Mouse (Mus musculus) olfactory bulb, adult 2 months (tissue): ENCODE results near the gene Ogfod2. TPM values are rescaled to one million over a fixed set of nuclear protein-coding genes. Genes with fewer than 3 reads are reported as not detected.

Experiments
- H3K27ac ChIP-seq: fragments of 200-500 bp; 2 replicates; pipeline ENCODE4 v1.5.1; 2012; ENCODE audit warnings: low read depth, low read length; ENCODE audit not compliant: insufficient read depth
- H3K4me1 ChIP-seq: fragments of 200-500 bp; 2 replicates; pipeline ENCODE4 v1.6.1; 2012; ENCODE audit warnings: low read length; ENCODE audit not compliant: control insufficient read depth, insufficient read depth
- H3K4me3 ChIP-seq: fragments of 200-500 bp; 2 replicates; pipeline ENCODE4 v1.5.1; 2012; ENCODE audit warnings: mild to moderate bottlenecking, low read depth, low read length, moderate library complexity; ENCODE audit not compliant: insufficient read depth
- CTCF ChIP-seq: fragments of 200-500 bp; IDR thresholded peaks from 2 replicates; pipeline ENCODE4 v1.5.1; 2012; ENCODE audit warnings: low read depth, mild to moderate bottlenecking, low read length, moderate library complexity; ENCODE audit not compliant: insufficient read depth
- POLR2A ChIP-seq: fragments of 200-500 bp; IDR thresholded peaks from 2 replicates; pipeline ENCODE4 v1.6.1; 2012; ENCODE audit warnings: mild to moderate bottlenecking, low read depth, low read length, moderate library complexity; ENCODE audit not compliant: insufficient read depth
- WGBS: fragments of 180-500 bp; shearing (Covaris S2); methylation state at CpG from one replicate; pipeline ENCODE4 v1.1.7; 2018; 5-methylcytosine and 5-hydroxymethylcytosine counted together
- polyA plus RNA-seq: library from polyadenylated mRNA; stranded (reverse); fragments of >200 nt; gene quantifications from 2 replicates; pipeline ENCODE4 v1.2.4, GENCODE M21; 2012; ENCODE audit warnings: low replicate concordance; ENCODE audit not compliant: missing spikeins, insufficient read depth, insufficient read length

The Ogfod2 gene
- polyA plus RNA-seq, 1 experiment: not detected

DNA sequence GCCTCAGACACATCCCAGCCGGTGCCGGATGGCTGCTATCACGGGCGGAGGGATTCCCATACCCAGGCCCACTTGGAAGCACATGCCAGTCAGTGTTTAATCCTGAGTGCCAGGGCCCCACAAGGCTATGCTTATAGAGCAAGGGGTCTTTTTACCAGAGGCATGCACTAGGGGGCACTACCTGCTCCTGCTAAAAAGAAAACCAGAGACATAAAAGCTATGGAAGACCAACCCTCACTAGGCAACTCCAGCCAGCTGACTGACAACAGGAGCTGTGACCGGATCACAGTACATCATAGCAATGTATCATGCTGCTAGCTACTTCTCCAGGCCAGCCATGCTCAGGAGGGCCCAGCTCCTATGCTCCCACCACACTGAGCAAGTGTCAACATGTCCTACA is 50.5 kb downstream of the Ogfod2 start:
- Histone ChIP-seq H3K4me3 (no peak overlapping the region), H3K4me1 (peaks cover 86% of the 10 kb centered on the region), H3K27ac (peak overlapping the region; percentile 11)
- 0 out of 2 replicates have a peak, but pooled peaks have one; percentile 10 for TF ChIP-seq CTCF
- no peak for TF ChIP-seq POLR2A
- WGBS: 45% methylated on average over 5 of the region's 5 CpGs

DNA sequence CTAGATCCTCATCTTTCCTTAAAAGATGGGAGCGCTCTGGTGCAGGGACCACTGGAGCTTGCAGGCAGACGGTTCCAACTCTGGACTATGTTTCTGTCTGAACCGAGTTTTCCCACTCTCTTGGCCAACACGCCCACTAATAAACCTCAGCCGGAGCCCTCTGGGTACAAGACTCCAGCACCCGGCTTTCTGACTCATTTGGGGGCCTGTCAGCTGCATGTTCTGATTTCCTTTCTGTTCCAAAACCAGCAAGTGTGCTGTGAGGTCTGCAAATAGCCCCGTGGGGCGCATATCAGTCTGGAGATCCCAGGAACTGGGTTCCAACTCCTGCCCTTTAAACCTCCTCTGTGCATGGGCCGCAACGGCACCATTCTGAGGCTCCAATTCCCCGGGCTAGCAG is 51.3 kb downstream of the Ogfod2 start:
- 26% methylated on average over 11 of the region's 11 CpGs for WGBS
- Histone ChIP-seq H3K4me1 (peaks cover 89% of the 10 kb centered on the region), H3K4me3 (no peak overlapping the region), H3K27ac (peak overlapping the region; percentile 76)
- TF ChIP-seq CTCF (no peak), POLR2A (no peak)

Other genes with a start within 250 kb of the Ogfod2 start
- gene Hcar2, start 246.8 kb upstream of the Ogfod2 start, polyA plus RNA-seq: not detected in 2 replicates
- gene Hcar1, start 232.3 kb upstream of the Ogfod2 start, polyA plus RNA-seq: not detected in 2 replicates
- not detected in 2 replicates for gene Denr, start 205.1 kb upstream of the Ogfod2 start, polyA plus RNA-seq
- gene Gm43518, start 184.9 kb upstream of the Ogfod2 start, polyA plus RNA-seq: not detected in 2 replicates
- not detected in 2 replicates for gene Ccdc62, start 181.6 kb upstream of the Ogfod2 start, polyA plus RNA-seq
- not detected in 2 replicates for gene Hip1r, start 138.7 kb upstream of the Ogfod2 start, polyA plus RNA-seq
- not detected in 2 replicates for gene Vps37b, start 80.0 kb upstream of the Ogfod2 start, polyA plus RNA-seq
- not detected in 2 replicates for gene Abcb9, start 16.5 kb upstream of the Ogfod2 start, polyA plus RNA-seq
- gene Arl6ip4, start 3.8 kb downstream of the Ogfod2 start, polyA plus RNA-seq: not detected in 2 replicates
- gene Pitpnm2, start 137.5 kb downstream of the Ogfod2 start, polyA plus RNA-seq: 145 TPM in 1 of 2 replicates, not detected in the other
- gene Mphosph9, start 215.7 kb downstream of the Ogfod2 start, polyA plus RNA-seq: not detected in 2 replicates
- not detected in 2 replicates for gene 2810006K23Rik, start 215.8 kb downstream of the Ogfod2 start, polyA plus RNA-seq